Mouse (Mus musculus) embryonic facial prominence, embryonic 13.5 days (tissue): Measurements from ENCODE around the gene Myh7b. TPM values are rescaled to one million over a fixed set of nuclear protein-coding genes. Genes with fewer than 3 reads are reported as not detected.

Source experiments
- ATAC-seq: fragments of 200-750 bp; cut with Nextera tagmentation; 2 replicates; pipeline ENCODE4 v1.8.0; 2017; ENCODE audit warnings: low read depth; ENCODE audit not compliant: insufficient number of reproducible peaks, insufficient read depth, low FRiP score, low TSS enrichment
- H3K27ac ChIP-seq: fragments of 300-500 bp; sonication (generic); 2 replicates; pipeline ENCODE4 v1.5.1; 2015; ENCODE audit warnings: moderate library complexity, mild to moderate bottlenecking, inconsistent platforms
- H3K27me3 ChIP-seq: fragments of 300-500 bp; sonication (generic); 2 replicates; pipeline ENCODE4 v1.6.1; 2015; ENCODE audit warnings: mild to moderate bottlenecking, inconsistent platforms
- H3K36me3 ChIP-seq: fragments of 300-500 bp; sonication (generic); 2 replicates; pipeline ENCODE4 v1.6.1; 2015; ENCODE audit warnings: mild to moderate bottlenecking, inconsistent platforms
- H3K4me1 ChIP-seq: fragments of 300-500 bp; sonication (generic); 2 replicates; pipeline ENCODE4 v1.6.1; 2015; ENCODE audit warnings: inconsistent platforms
- H3K4me2 ChIP-seq: fragments of 300-500 bp; sonication (generic); 2 replicates; pipeline ENCODE4 v1.6.1; 2015; ENCODE audit warnings: moderate library complexity, mild to moderate bottlenecking, inconsistent platforms
- H3K4me3 ChIP-seq: fragments of 300-500 bp; sonication (generic); 2 replicates; pipeline ENCODE4 v1.5.1; 2015; ENCODE audit warnings: mild to moderate bottlenecking, inconsistent platforms
- H3K9ac ChIP-seq: fragments of 300-500 bp; sonication (generic); 2 replicates; pipeline ENCODE4 v1.6.1; 2015; ENCODE audit warnings: mild to moderate bottlenecking, inconsistent platforms
- H3K9me3 ChIP-seq: fragments of 300-500 bp; sonication (generic); 2 replicates; pipeline ENCODE4 v1.6.1; 2016; ENCODE audit warnings: inconsistent platforms
- WGBS: fragments of 180-500 bp; shearing (Covaris S2); methylation state at CpG from one replicate; pipeline ENCODE4 v1.1.7; 2015; ENCODE audit warnings: mixed read lengths; 5-methylcytosine and 5-hydroxymethylcytosine counted together
- polyA plus RNA-seq: library from polyadenylated mRNA; unstranded; fragments of >200 nt; fragmentation: Nextera tagmentation; extraction: Ambion mirVana; gene quantifications from 2 replicates; pipeline ENCODE4 v1.2.1, GENCODE M21; 2015

Gene Myh7b
- polyA plus RNA-seq, 1 experiment from 2014 or later: 0.55 TPM

DNA sequence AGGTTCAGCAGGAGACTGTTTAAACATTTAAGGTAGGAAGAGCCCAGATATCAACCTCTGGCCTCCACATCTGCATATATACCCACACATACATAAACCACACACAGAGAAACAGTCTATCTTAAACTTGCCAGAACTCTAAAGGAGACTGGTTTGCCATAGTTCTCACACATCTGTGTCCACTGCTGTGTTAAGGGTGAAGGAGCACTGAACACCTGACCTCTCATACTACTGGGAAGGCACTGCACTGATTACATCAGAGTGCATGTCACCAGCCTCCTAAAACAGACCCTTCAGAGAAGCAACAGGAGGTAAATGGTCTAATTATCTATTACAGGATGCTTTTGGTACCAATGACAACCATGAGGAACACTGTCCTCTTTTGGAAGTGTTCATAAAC is 25.9 kb downstream of the Myh7b start:
- Histone ChIP-seq H3K36me3 (peaks cover 98% of the 10 kb centered on the region), H3K9me3 (no peaks in the 10 kb centered on the region), H3K4me2 (no peak overlapping the region), H3K9ac (no peak overlapping the region), H3K27me3 (peaks cover 35% of the 10 kb centered on the region), H3K27ac (no peak overlapping the region), H3K4me3 (no peak overlapping the region), H3K4me1 (no peaks in the 10 kb centered on the region)
- ATAC-seq: no peak

GRCm38 (mm10) chr2:155637411-155637810 is 26.4 kb downstream of the Myh7b start:
- Histone ChIP-seq H3K27me3 (peaks cover 30% of the 10 kb centered on the region), H3K9me3 (no peaks in the 10 kb centered on the region), H3K9ac (no peak overlapping the region), H3K36me3 (peaks cover 98% of the 10 kb centered on the region), H3K4me3 (no peak overlapping the region), H3K4me1 (no peaks in the 10 kb centered on the region), H3K4me2 (no peak overlapping the region), H3K27ac (no peak overlapping the region)
- 96% methylated on average over 4 of the region's 4 CpGs for WGBS
- no peak for ATAC-seq

DNA sequence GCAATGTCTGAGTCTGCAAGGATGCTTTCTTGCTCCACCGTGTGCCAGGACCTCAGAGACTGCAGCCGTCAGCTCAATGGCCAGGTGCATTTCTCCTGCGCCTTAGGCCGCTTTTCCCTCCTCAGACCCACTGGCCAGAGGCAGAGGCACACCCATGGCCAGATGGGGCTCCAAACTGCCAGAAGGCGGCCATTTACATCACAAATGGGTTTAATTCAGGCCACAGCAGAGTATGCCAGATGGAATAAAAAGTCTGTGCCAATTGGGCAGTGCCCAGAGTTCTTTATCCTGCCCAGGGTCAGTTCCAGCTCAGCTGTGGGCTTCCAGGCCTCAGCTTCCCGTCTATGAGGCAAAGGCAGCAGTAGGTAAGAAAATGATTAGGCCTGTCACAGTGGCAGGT is 29.6 kb downstream of the Myh7b start:
- H3K27me3 ChIP-seq: no peaks in the 10 kb centered on the region
- H3K36me3 ChIP-seq: peaks cover 97% of the 10 kb centered on the region
- ATAC-seq: no peak
- WGBS: 89% methylated on average over 6 of the region's 6 CpGs
- H3K9me3 ChIP-seq: no peaks in the 10 kb centered on the region
- H3K27ac ChIP-seq: no peak overlapping the region
- H3K4me3 ChIP-seq: no peak overlapping the region
- no peak overlapping the region for H3K4me2 ChIP-seq
- no peaks in the 10 kb centered on the region for H3K4me1 ChIP-seq
- no peak overlapping the region for H3K9ac ChIP-seq

- Histone ChIP-seq H3K27ac (no peak overlapping the region), H3K27me3 (no peaks in the 10 kb centered on the region), H3K9me3 (no peaks in the 10 kb centered on the region), H3K4me1 (no peaks in the 10 kb centered on the region), H3K4me2 (no peak overlapping the region), H3K9ac (no peak overlapping the region), H3K4me3 (no peak overlapping the region), H3K36me3 (peaks cover 93% of the 10 kb centered on the region)
- ATAC-seq: no peak
- 89% methylated on average over 18 of the region's 18 CpGs for WGBS
Observed at GRCm38 (mm10) chr2:155641540-155642472, 30.8 kb downstream of the Myh7b start.

DNA sequence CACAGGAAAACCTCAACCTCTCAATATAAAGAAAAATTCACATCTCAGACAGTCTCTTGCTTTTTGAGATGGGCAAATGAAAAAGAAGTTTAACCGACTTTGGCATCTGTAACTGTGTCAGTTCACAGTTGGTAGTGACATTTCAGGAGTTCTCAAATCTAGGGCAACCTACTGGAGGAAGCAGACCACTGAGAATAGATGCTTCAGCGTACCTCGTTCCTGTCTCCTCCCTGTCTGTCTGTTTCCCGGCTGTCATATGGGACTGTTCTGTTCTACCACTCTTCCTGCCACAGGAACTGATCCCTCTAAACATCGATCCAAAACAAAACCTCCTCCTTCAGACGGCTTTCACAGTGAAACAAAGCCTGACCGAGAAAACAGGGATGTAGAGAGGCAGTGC is 34.7 kb downstream of the Myh7b start:
- no peak overlapping the region for H3K4me3 ChIP-seq
- no peaks in the 10 kb centered on the region for H3K9me3 ChIP-seq
- no peak for ATAC-seq
- no peak overlapping the region for H3K4me2 ChIP-seq
- peaks cover 90% of the 10 kb centered on the region for H3K36me3 ChIP-seq
- no peak overlapping the region for H3K27ac ChIP-seq
- H3K27me3 ChIP-seq: no peaks in the 10 kb centered on the region
- no peak overlapping the region for H3K9ac ChIP-seq
- H3K4me1 ChIP-seq: no peaks in the 10 kb centered on the region
- WGBS: 75% methylated on average over 7 of the region's 7 CpGs

DNA sequence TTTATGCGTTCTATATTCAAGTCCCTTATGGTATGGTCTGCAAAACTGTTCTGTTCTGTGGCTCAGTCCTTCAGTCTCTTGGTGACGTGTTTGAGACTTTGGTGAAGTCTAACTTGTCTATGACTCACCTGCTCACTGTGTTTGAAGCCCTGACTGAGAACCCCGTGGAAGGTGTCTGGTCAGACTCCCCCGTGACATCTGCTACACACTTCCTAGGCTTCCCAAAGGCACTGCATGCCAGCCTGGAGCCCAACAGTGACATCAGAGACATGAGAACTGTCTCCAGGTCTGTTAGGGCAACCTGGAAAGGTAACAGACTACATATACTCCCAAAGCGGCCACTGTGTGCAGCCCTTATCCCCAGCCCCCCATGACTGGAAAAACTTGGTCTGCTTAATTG is 41.6 kb downstream of the Myh7b start:
- no peaks in the 10 kb centered on the region for H3K27me3 ChIP-seq
- no peak overlapping the region for H3K4me2 ChIP-seq
- no peak overlapping the region for H3K4me3 ChIP-seq
- H3K36me3 ChIP-seq: peaks cover 90% of the 10 kb centered on the region
- no peak overlapping the region for H3K9ac ChIP-seq
- ATAC-seq: no peak
- no peaks in the 10 kb centered on the region for H3K9me3 ChIP-seq
- no peak overlapping the region for H3K27ac ChIP-seq
- no peaks in the 10 kb centered on the region for H3K4me1 ChIP-seq
- 96% methylated on average over 5 of the region's 5 CpGs for WGBS

GRCm38 (mm10) chr2:155655759-155656372 is 44.9 kb downstream of the Myh7b start:
- 90% methylated on average over 6 of the region's 6 CpGs for WGBS
- H3K4me2 ChIP-seq: no peak overlapping the region
- no peak overlapping the region for H3K4me3 ChIP-seq
- no peaks in the 10 kb centered on the region for H3K4me1 ChIP-seq
- no peak overlapping the region for H3K9ac ChIP-seq
- peaks cover 86% of the 10 kb centered on the region for H3K36me3 ChIP-seq
- H3K27ac ChIP-seq: no peak overlapping the region
- no peak for ATAC-seq
- no peaks in the 10 kb centered on the region for H3K9me3 ChIP-seq
- H3K27me3 ChIP-seq: no peaks in the 10 kb centered on the region

DNA sequence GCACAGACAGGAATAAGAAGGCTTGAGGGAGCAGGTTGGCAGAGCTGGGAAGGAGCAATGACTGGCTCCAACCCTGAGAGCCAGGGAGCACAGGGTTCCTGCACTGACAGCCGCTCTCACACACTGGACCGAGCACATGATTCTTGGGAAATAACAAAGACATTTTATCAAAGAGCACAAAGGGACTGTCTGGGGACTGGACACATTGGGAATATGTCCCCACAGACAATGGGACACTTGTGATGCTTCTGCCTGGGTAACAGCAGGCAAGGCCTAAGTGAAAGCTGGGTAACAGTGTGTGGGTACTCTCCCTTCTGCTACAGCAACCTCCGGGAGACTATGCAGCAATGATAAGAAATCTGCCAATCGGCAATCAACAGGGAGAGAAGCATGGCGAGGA is 51.4 kb downstream of the Myh7b start:
- Histone ChIP-seq H3K4me2 (no peak overlapping the region), H3K27ac (no peak overlapping the region), H3K4me1 (no peaks in the 10 kb centered on the region), H3K9me3 (no peaks in the 10 kb centered on the region), H3K27me3 (no peaks in the 10 kb centered on the region), H3K36me3 (peaks cover 87% of the 10 kb centered on the region), H3K9ac (no peak overlapping the region), H3K4me3 (no peak overlapping the region)
- no peak for ATAC-seq
- 93% methylated on average over 5 of the region's 5 CpGs for WGBS

DNA sequence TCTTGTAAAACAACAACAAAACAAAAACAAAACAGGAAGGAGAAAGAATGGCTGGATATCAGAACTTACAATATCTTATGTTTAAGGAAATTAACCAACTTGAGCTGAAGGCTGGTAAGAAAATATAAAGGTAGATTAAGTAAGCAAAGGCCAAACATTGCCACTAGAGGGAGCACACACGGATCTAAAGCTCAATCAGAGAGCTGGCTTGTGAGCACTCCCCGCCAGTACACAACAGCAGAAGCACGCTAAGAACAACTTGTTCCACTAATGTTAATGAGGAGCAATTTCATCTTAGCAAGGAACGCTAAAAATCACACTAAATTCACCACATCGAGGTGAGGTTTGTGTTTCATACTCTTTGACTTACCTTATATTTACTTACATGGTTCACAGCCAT is 52.1 kb downstream of the Myh7b start:
- Histone ChIP-seq H3K27me3 (no peaks in the 10 kb centered on the region), H3K9ac (no peak overlapping the region), H3K4me1 (no peaks in the 10 kb centered on the region), H3K4me2 (no peak overlapping the region), H3K9me3 (no peaks in the 10 kb centered on the region), H3K36me3 (peaks cover 87% of the 10 kb centered on the region), H3K4me3 (no peak overlapping the region), H3K27ac (no peak overlapping the region)
- WGBS: 24% methylated on average over 5 of the region's 5 CpGs
- no peak for ATAC-seq

DNA sequence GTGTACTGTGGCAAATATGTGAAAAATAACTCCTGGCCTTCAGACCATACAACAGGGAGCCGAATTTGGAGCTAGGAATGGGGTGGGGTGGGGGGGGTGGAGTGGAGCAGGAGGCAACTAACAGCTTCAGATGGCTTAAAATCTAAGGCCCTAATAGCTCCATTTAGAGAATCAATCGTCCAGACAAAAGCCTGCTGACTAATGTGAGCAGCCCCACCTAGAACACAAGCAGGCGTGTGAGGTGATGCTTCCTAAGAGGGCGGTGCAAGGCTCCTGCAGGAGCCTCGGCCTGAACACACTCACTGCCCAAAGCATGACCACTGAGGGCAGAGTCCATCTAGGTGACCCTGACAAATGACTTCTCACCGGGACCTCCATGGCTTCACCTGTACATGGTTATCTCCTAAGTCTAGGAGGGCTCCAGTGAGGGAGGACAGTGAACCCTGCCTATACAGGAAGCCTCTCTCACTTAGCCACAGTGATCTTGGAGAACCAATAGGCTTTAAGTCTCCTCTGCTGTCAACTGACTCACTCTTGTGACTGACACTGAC is 53.0 kb downstream of the Myh7b start:
- H3K4me3 ChIP-seq: no peak overlapping the region
- no peaks in the 10 kb centered on the region for H3K4me1 ChIP-seq
- 86% methylated on average over 6 of the region's 6 CpGs for WGBS
- H3K9ac ChIP-seq: no peak overlapping the region
- H3K27me3 ChIP-seq: no peaks in the 10 kb centered on the region
- H3K4me2 ChIP-seq: no peak overlapping the region
- H3K9me3 ChIP-seq: no peaks in the 10 kb centered on the region
- no peak overlapping the region for H3K27ac ChIP-seq
- H3K36me3 ChIP-seq: peaks cover 86% of the 10 kb centered on the region
- no peak for ATAC-seq

- 95% methylated on average over 8 of the region's 8 CpGs for WGBS
- no peak overlapping the region for H3K9ac ChIP-seq
- no peaks in the 10 kb centered on the region for H3K4me1 ChIP-seq
- H3K9me3 ChIP-seq: no peaks in the 10 kb centered on the region
- H3K4me3 ChIP-seq: no peak overlapping the region
- ATAC-seq: no peak
- no peak overlapping the region for H3K4me2 ChIP-seq
- no peaks in the 10 kb centered on the region for H3K27me3 ChIP-seq
- H3K36me3 ChIP-seq: peaks cover 78% of the 10 kb centered on the region
- H3K27ac ChIP-seq: no peak overlapping the region
Observed at GRCm38 (mm10) chr2:155667881-155668280, 56.9 kb downstream of the Myh7b start.

GRCm38 (mm10) chr2:155668461-155668860 is 57.4 kb downstream of the Myh7b start:
- no peak overlapping the region for H3K9ac ChIP-seq
- 82% methylated on average over 4 of the region's 4 CpGs for WGBS
- no peaks in the 10 kb centered on the region for H3K27me3 ChIP-seq
- no peak overlapping the region for H3K4me3 ChIP-seq
- H3K36me3 ChIP-seq: peaks cover 73% of the 10 kb centered on the region
- H3K4me1 ChIP-seq: no peaks in the 10 kb centered on the region
- H3K9me3 ChIP-seq: no peaks in the 10 kb centered on the region
- no peak overlapping the region for H3K4me2 ChIP-seq
- H3K27ac ChIP-seq: no peak overlapping the region
- no peak for ATAC-seq
